Mouse (Mus musculus): ENCODE results near the gene Osbp. TPM values are rescaled to one million over a fixed set of nuclear protein-coding genes. Genes with fewer than 3 reads are reported as not detected.
A peak's percentile ranks its signal among the peaks of the same experiment; 100 is the strongest.

The Osbp gene
- polyA plus RNA-seq, 1 experiment from 2014 or later: 5.8 TPM

GRCm38 (mm10) chr19:11994703-11995431 lies 29.1 kb downstream of the Osbp start:
- Histone ChIP-seq H3K36me3 (peaks cover 49% of the 10 kb centered on the region), H3K27ac (no peak overlapping the region), H3K27me3 (ENCODE audit: insufficient read depth, poor library complexity, severe bottlenecking) (no peaks in the 10 kb centered on the region), H3K4me1 (0 out of 2 replicates have a peak, but pooled peaks cover 4% of the 10 kb centered on the region), H3K9me3 (no peaks in the 10 kb centered on the region), H3K4me3 (no peak overlapping the region)
- DNase-seq (ENCODE audit: low spot score): no peak
- 88% methylated on average over 6 of the region's 6 CpGs for WGBS

- no peak for DNase-seq (ENCODE audit: low spot score)
- H3K27ac ChIP-seq: no peak overlapping the region
Measured at GRCm38 (mm10) chr19:11995722-11996448, 30.1 kb downstream of the Osbp start.

GRCm38 (mm10) chr19:12001686-12002085 lies 35.9 kb downstream of the Osbp start:
- no peaks in the 10 kb centered on the region for H3K36me3 ChIP-seq
- no peaks in the 10 kb centered on the region for H3K27me3 ChIP-seq (ENCODE audit: insufficient read depth, poor library complexity, severe bottlenecking)
- H3K27ac ChIP-seq: no peak overlapping the region
- H3K4me1 ChIP-seq: peaks cover 8% of the 10 kb centered on the region
- 0 out of 2 replicates have a peak overlapping the region, but pooled peaks have one; percentile 36 for H3K4me3 ChIP-seq
- WGBS: 23% methylated on average over 3 of the region's 3 CpGs
- H3K9me3 ChIP-seq: no peaks in the 10 kb centered on the region
- no peak for DNase-seq (ENCODE audit: low spot score)

More at GRCm38 (mm10) chr19:11995722-11996448, 30.1 kb downstream of the Osbp start:
- H3K4me3 ChIP-seq: no peak overlapping the region
- peaks cover 40% of the 10 kb centered on the region for H3K36me3 ChIP-seq
- 0 out of 2 replicates have a peak, but pooled peaks cover 4% of the 10 kb centered on the region for H3K4me1 ChIP-seq
- 54% methylated on average over 2 of the region's 2 CpGs for WGBS
- no peaks in the 10 kb centered on the region for H3K9me3 ChIP-seq
- H3K27me3 ChIP-seq (ENCODE audit: insufficient read depth, poor library complexity, severe bottlenecking): no peaks in the 10 kb centered on the region

DNA sequence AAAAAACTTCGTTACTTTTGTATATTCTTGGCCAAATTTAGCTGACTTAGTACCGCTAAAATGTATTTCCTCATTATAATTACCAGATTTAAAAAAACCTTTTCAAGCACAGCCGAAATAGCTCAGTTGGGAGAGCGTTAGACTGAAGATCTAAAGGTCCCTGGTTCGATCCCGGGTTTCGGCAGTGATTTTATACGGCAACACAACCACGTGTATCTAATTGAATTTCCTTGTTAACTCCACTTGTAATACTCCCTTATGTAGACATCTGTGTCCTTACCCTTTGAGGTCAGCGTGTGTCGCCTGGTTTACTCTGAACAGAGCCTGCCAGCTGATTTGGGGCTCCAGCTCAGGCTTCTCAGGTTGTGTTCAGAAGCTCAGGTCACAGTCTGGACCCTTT lies 36.4 kb downstream of the Osbp start:
- H3K4me3 ChIP-seq: peak overlapping the region; percentile 36
- peak; percentile 92 for DNase-seq (ENCODE audit: low spot score)

DNA sequence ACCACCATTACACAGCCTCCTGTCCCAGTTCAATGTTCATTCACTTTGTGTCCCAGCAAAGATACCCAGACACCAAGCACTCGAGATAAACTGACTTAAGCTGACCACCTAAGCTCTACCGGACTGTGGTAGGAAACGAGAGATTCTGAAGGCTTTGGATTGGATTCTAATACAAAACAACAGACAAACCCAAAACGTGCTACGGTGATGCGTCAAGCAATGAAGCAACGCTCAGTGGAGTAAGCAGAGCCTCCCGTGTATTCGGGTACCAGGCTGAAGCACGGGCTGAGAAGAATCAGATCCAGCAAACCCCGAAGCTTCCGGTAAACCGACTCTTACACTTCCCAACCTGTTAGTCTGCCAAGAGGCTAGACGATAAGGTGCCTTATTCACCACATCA lies 37.0 kb downstream of the Osbp start:
- WGBS: 52% methylated on average over 14 of the region's 14 CpGs

More for the DNA sequence above, 36.4 kb downstream of the Osbp start:
- WGBS: 5% methylated on average over 11 of the region's 11 CpGs
- Histone ChIP-seq H3K9me3 (no peaks in the 10 kb centered on the region), H3K27me3 (ENCODE audit: insufficient read depth, poor library complexity, severe bottlenecking) (no peaks in the 10 kb centered on the region), H3K4me1 (peaks cover 10% of the 10 kb centered on the region), H3K36me3 (no peaks in the 10 kb centered on the region), H3K27ac (no peak overlapping the region)

GRCm38 (mm10) chr19:12003568-12003967 lies 37.8 kb downstream of the Osbp start:
- 90% methylated on average over 2 of the region's 2 CpGs for WGBS
- DNase-seq (ENCODE audit: low spot score): no peak
- H3K27me3 ChIP-seq (ENCODE audit: insufficient read depth, poor library complexity, severe bottlenecking): no peaks in the 10 kb centered on the region
- no peak overlapping the region for H3K27ac ChIP-seq
- peaks cover 18% of the 10 kb centered on the region for H3K4me1 ChIP-seq
- no peaks in the 10 kb centered on the region for H3K9me3 ChIP-seq
- no peaks in the 10 kb centered on the region for H3K36me3 ChIP-seq
- H3K4me3 ChIP-seq: no peak overlapping the region

More for the DNA sequence above, 37.0 kb downstream of the Osbp start:
- Histone ChIP-seq H3K36me3 (no peaks in the 10 kb centered on the region), H3K9me3 (no peaks in the 10 kb centered on the region), H3K4me3 (peak overlapping the region; percentile 36), H3K27ac (no peak overlapping the region), H3K4me1 (peaks cover 16% of the 10 kb centered on the region), H3K27me3 (ENCODE audit: insufficient read depth, poor library complexity, severe bottlenecking) (no peaks in the 10 kb centered on the region)
- DNase-seq (ENCODE audit: low spot score): no peak

- no peaks in the 10 kb centered on the region for H3K9me3 ChIP-seq
- no peak for DNase-seq (ENCODE audit: low spot score)
- H3K4me1 ChIP-seq: peaks cover 23% of the 10 kb centered on the region
- no peaks in the 10 kb centered on the region for H3K27me3 ChIP-seq (ENCODE audit: insufficient read depth, poor library complexity, severe bottlenecking)
- H3K4me3 ChIP-seq: peak overlapping the region; percentile 68
- WGBS: 54% methylated on average over 9 of the region's 9 CpGs
- H3K36me3 ChIP-seq: no peaks in the 10 kb centered on the region
- H3K27ac ChIP-seq: peak overlapping the region; percentile 16; the same call in 1 of the 2 replicates
Measured at GRCm38 (mm10) chr19:12004216-12005008, 38.7 kb downstream of the Osbp start.

- Histone ChIP-seq H3K9me3 (no peaks in the 10 kb centered on the region), H3K36me3 (no peaks in the 10 kb centered on the region), H3K27me3 (ENCODE audit: insufficient read depth, poor library complexity, severe bottlenecking) (no peaks in the 10 kb centered on the region), H3K4me1 (peaks cover 23% of the 10 kb centered on the region), H3K27ac (peak overlapping the region; percentile 81), H3K4me3 (peak overlapping the region; percentile 68)
- DNase-seq (ENCODE audit: low spot score): peak; percentile 95
- under 1% methylated on average over 41 of the region's 41 CpGs for WGBS
Measured at GRCm38 (mm10) chr19:12005376-12006360, 39.9 kb downstream of the Osbp start.

DNA sequence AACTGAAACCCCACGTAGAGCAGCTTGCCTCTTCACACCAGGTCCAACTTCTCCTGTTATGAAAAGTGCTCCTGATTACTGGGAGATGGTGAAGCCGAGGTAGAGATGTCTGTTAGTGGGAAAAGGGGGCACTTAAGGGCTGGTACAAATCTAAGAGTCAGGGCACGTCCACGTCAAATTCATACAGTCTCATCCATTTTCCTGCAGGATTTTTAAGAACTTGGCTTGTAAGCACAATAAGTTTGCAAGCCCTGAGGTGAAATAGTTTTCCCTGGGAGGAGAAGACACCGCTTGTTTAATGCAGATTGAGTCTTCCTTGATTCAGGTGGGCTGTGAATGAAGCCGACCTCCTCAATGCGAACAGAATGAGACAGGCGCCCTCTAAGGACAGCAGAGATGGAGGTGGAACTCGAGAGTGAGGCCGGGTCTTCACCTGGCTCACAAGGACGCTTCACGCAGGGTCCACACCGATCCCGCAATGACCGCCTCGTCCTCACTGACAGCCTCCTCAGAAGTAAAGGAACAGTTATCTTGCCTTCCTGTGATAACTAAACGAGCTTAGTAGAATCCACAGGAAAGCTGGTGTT lies 40.7 kb downstream of the Osbp start:
- no peak for DNase-seq (ENCODE audit: low spot score)
- Histone ChIP-seq H3K27me3 (ENCODE audit: insufficient read depth, poor library complexity, severe bottlenecking) (no peaks in the 10 kb centered on the region), H3K4me1 (peaks cover 23% of the 10 kb centered on the region), H3K4me3 (peak overlapping the region; percentile 68), H3K27ac (peak overlapping the region; percentile 56; the same call in 1 of the 2 replicates), H3K9me3 (no peaks in the 10 kb centered on the region), H3K36me3 (no peaks in the 10 kb centered on the region)
- 2% methylated on average over 17 of the region's 17 CpGs for WGBS

DNA sequence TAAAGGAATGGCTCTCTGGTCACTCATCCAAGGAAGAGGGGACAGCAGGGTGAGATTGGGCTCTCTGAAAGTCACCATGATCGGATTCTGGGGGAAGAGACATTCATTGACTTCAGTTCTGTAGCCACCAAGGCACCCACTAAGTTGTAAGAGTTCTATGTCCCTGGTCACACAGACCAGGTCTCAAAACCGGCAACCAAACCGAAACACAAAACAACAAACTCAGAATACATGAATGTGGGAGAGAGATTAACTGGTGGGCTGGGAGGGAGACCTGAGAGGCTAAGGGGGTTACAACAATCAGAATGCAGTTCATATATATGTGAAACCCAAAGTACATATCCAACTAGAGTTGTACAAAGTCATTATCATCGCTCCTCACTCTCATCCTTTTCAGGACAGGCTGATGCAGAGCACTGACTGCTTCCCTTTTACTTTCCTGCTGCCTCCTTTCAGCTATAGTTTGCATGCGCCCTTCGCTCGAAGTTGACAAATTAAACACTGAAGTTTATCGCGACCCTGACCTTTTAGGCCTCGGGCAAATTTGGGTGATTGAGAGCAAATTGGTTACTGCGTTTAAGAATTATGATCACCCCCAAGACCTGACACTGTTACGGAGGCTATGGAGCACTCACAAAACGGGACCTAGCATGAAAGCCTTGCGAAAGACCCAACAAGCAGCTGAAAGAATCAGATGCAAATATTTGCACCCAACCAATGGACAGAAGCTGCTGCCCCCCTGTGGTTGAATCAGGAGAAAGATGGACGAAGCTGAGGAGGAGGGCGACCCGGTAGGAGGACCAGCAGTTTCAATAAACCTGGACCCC lies 41.6 kb downstream of the Osbp start:
- Histone ChIP-seq H3K27ac (0 out of 2 replicates have a peak overlapping the region, but pooled peaks have one; percentile 56), H3K4me3 (peak overlapping the region; percentile 68), H3K36me3 (no peaks in the 10 kb centered on the region), H3K9me3 (no peaks in the 10 kb centered on the region), H3K4me1 (peaks cover 23% of the 10 kb centered on the region), H3K27me3 (ENCODE audit: insufficient read depth, poor library complexity, severe bottlenecking) (no peaks in the 10 kb centered on the region)
- WGBS: 11% methylated on average over 17 of the region's 17 CpGs
- DNase-seq (ENCODE audit: low spot score): peak; percentile 86

Measured in heart, embryonic 10.5 days (tissue).